Mouse (Mus musculus): Measurements from ENCODE around the gene Larp4.
"Not testable (repeated sequence)": the region's sequence is repeated elsewhere in the genome, so short reads cannot be mapped to it uniquely, and the experiment has no call there.

Larp4 gene

DNA sequence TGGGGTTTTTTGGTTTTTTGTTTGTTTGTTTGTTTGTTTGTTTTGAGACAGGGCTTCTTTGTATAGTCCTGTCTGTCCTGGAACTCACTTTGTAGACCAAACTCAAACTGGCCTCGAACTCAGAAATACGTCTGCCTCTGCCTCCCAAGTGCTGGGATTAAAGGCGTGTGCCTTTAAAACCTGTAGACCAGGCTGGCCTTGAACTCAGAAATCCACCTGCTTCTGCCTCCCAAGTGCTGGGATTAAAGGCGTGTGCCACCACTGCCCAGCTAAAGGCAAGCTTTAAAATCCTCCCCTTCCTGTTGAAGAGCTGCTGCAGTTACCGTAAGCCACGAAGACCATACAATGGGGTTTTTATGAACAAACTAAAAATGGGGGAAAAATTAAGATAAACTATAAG lies at the start of gene Larp4:
Gene Larp4, plus strand, starts transcription at position 301 of the 400 bp plus-strand sequence.
- not testable (repeated sequence) for DNase-seq (ENCODE audit: low read depth, low spot score)

DNA sequence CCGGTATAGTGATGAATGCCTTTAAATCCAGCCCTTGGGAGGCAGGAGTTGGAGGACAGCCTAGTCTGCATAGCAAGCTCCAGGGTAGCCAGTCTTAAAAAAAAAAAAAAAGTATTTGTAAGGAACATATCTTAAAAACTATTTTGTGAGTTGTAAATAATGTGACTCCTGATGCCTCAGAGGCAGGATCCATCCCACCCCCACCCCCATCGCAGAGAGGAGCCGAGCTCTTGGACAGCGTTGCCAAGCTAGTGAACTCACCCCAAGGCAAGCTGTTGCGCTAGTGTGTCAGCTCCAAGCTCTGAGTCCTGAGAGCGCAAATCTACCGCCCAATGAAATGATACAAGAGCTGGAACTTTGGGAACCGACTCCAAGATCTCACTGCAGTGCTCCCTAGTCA lies 38.6 kb upstream of the Larp4 start:
- DNase-seq (ENCODE audit: low read depth, low spot score): no peak

DNA sequence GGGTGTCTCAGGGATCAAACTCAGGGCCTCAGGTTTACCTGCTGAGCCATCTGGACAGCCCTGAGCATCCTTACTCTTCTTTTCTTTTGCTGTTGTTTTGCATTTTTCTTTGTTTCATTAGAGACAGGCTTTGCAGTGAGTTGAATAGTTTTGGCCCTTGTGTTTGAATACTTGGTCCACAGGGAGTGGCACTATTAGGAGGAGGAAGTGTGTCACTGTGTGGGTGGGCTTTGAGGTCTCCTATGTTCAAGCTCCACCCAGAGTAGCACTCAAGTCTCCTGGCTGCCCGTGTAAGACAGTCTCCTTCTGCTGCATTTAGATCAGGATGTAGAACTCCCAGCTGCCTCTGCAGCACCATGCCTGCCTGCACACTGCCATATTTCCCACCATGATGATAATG lies 35.4 kb upstream of the Larp4 start:
- DNase-seq (ENCODE audit: low read depth, low spot score): no peak

DNA sequence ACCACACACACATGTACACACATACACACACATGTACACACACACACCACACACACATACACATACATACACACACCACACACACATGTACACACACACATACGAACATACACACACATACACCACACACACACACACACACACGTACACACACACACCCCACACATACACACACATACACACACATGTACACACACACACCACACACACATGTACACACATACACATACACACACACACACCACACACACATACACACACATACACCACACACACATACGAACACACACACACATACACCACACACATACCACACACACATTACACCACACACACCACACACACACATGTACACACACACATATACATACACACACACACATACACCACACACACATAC lies 33.2 kb upstream of the Larp4 start:
- DNase-seq (ENCODE audit: low read depth, low spot score): no peak

DNA sequence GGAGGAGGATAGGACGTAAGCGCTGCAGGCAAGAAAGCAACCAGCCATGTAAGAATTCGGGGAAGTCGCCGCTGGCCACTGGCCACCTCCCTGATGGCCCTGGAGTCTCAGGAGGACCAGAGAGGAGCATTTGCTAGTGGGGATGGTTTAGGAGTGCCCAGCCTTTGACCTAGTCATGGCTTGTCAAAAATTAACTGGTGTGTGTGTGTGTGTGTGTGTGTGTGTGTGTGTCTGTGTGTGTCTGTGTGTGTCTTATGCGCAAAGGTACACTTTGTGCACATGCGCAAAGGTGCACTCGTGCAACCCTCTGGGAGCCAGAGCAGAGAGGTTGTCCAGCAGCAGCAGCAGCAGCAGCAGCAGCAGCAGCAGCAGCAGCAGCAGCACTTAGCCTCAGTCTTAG lies 32.0 kb upstream of the Larp4 start:
- no peak for DNase-seq (ENCODE audit: low read depth, low spot score)

DNA sequence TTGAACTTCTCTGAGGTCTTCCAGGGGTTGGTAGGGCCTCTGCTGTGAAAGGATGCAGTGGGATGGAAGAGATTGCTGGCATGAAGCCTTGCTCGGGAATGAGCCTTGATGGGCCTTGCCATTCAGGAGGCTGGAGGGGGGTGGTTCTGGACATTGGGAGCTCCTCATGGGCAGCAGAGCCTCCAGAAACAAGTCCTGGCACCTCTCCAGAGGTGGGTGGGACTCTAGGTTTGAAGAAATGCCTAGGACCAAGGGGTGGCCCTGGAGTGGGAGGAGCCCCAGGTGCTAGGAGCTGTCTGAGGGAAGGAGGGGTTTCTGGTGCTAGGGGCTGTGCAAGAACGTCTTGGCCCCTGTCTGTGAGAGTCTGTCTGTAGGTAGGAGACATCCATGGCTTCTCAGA lies 29.4 kb upstream of the Larp4 start:
- no peak for DNase-seq (ENCODE audit: low read depth, low spot score)

DNA sequence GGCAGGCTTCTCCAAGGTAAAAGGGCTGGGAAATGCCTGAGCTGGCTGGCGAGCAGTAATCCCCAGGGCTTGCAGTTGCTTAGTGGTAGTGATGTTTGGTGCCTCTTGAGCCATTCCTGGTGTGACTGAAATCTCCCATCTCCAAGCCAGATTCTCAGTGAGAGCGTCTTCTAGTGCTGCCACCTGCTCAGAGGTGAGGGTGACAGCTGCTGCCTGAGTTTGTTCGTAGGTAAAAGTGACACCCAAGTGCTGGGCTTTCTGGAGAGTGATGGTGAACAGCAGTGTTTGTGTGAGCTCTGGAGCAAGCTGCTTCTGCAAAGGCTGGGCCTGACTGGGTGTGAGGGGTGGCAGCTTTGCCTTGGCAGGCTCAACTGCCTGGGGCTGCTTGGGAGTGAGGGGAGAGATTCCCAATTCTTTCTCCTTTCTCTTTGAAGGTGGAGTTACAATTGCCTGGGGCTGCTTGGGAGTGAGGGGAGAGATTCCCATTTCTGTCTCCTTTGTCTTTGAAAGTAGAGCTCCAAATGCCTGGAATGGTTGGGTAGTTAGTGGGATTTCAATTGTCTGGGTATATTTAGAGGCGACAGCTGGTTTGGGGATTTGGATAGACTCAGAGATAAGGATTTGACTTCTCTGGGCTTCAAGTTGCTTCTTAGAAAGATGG lies 28.8 kb upstream of the Larp4 start:
- no peak for DNase-seq (ENCODE audit: low read depth, low spot score)

DNA sequence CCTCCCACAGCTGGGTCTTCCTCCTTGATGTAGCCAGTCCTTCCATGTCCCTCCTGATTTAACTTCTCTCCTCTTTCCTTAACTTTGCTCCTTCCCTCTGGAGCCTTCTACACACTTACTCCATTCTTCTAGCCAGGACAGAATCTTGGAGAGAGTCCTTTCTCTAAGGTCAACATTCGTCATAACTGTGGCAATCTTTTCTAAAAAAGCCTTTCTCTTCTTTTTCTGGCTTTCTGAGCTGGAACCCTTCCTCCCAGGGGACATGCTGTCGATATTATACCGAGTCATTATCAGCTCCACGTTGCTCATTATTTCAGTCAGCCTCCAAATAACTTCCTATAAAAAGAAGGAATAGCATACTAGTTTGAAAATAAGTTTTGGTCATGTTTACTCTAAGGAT lies 14.5 kb upstream of the Larp4 start:
- no peak for DNase-seq (ENCODE audit: low read depth, low spot score)

DNA sequence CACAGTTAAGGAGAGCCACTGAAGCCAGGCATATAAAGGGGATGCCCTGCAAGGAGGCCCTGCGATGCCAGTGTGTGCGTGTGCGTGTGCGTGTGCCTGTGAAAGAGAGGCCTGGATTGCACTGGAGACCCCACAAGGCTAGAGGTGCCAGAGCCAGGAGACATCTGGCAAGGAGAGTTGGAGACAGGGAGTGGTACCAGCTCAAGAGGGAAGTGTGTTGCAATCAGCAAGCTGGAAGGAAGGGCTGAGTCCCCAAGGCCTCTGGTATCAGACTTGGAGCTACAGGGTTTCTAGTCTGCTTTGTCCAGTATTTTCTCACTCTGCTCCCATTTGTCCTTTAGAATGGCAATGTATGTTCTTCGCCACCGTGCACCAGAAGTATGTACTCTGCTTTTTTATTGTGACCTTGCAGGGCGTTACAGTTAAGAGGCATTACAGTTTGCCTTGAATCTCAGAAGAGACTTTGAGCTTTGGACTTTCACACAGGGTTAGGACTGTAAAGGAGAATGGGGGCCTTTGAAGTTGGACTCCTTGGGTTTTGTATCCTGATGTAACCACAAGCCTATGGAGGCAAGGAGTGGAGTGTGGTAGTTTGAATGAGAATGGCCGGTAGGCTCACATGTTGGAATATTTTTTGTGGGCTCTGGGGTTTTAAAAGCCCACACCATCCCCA lies 4.6 kb upstream of the Larp4 start:
- DNase-seq (ENCODE audit: low read depth, low spot score): no peak

DNA sequence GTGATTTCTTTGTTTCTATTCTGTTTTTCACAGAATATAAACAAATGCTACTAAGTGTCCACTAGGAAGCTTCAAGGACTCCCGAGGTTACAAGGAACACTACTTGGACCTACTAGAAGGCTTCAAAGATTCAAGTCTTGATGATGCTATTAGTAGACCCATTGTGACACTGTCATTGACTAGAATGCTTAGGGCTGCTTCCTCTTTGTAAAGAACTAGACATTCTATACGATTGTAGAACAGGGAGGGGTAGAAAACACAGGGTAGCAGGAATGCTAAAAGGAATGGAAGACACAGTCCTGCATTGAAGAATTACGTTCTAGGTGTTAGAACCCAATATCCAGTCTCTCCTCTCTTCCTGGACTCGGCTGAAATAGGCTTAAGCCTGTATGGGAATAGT lies 2.9 kb upstream of the Larp4 start, which contains the start of gene Fam186a:
Gene Fam186a, minus strand, starts transcription at position 101 of the 400 bp plus-strand sequence.
- no peak for DNase-seq (ENCODE audit: low read depth, low spot score)

DNA sequence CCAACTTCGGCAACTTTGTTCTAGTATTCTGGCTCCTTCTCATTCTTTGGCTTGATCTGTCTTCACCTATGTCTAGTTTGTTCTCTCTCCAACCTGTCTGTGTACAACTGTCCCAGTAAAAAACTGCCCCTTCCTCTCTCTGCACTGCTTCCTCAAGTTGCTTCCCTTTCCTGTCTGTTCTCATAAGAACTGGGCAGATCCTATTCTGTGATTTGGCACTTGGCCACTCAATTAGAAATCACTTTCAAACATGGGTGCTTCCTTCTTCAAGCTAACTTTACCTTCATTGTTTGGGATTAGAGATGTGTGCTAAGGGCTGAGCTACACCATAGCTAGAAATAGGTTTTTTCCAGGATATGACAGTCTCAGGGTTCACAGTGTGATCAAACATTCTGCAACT lies 741 bp downstream of the Larp4 start:
- DNase-seq (ENCODE audit: low read depth, low spot score): no peak

DNA sequence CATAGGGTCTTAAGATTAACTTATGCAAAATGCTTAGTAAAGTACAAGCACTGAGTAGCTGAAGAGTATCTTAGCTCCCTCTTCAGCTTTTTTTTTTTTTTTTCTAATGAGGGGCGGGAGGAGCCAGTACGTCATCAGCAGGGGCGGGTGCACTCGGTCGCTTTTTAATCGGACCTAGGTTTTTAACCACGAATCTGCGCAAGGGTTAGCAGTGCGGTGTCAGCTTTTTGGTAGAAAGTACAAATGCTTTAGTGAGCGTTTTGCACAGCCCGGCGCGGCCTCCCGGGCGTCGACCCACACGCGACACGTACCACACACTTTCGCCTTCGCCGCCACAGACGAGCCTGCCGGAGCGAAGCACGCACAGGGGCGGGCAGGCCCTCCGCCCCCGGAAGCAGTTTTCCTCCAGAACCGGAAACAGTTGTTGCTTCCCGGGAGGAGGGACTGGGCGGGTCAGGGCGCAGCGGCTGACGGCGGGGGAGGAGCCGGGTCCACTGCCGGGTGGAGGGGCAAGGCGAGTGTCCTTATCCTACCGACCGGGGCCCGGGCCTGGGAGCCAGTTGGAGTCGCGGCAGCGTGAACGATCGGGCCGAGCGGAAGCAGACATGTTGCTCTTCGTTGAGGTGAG lies 2.6 kb downstream of the Larp4 start:
- peak; percentile 95 for DNase-seq (ENCODE audit: low read depth, low spot score)

DNA sequence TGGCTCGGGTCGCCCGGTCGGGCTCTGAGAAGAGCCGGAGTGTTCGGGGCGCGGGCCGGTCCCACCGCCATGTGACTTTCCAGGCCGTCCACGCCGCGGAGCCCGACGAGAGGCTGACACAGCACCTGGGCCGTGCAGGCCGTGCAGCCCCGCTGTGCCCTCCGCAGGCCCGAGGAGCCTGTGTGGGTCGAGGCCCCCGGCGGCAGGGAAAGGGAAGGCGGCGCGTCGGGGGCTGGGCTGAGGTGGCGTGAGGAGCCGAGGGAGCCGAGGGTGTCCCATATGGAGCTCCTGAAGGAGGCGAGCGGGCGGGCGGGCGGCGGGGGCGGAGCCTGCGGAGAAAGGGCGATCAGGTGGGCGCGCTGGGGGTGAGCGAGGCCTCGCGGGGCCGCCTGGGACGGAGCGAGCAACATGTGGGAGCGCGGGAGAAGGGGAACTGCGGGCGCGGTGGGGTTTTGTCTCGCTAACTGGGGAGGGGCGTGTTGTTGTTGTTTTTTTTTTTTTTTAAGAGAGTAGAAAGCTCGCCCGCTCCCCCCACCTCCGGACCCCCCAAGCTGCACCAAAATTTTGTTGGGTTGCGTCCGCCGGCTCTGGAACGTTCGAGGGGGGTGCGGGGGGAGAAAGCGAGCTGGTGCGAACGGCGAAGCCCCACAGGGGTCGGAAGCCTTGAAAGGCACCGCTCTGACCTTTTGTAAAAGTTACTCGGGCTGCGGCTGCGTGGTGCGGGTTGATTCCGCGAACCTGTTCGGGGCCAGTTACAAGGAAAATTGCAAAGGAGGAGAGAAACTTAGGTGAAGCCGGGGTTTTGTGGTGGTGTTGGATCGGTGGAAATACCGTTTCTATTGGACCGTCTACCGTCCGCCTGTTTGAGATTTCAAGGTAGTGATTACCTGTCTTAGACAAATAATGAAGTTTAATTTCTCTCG lies 3.4 kb downstream of the Larp4 start:
- peak; percentile 78 for DNase-seq (ENCODE audit: low read depth, low spot score)

DNA sequence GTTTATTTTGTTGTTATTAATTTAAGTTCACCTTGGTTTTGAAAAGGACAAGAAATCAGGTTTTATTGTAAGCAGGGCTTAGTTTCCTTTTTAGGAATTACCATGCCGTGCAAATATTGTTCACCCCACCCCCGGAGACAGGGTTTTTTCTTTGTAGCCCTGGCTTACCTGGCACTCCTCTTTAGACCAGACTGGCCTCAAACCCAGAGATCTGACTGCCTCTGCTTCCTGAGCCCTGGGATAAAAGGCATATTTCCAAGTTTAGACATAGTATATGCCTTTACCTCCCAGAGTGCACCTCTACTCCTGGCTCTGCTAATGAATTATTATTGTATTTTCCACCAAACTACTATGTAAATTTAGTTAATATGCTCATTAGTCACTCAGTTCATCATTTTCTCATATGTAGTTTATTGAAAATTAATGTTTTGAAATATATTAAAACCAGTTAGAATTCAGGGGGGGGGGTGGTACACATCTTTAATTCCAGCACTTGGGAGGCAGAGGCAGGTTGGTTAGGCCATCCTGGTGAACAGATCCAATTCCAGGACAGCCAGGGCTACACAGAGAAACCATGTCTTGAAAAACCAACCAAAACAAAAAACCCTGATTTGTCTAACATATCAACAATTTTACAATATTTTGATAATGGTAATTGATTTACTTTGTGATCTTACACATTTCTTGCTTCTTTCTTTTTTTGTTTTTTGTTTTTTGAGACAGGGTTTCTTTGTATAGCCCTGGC lies 4.8 kb downstream of the Larp4 start:
- no peak for DNase-seq (ENCODE audit: low read depth, low spot score)

DNA sequence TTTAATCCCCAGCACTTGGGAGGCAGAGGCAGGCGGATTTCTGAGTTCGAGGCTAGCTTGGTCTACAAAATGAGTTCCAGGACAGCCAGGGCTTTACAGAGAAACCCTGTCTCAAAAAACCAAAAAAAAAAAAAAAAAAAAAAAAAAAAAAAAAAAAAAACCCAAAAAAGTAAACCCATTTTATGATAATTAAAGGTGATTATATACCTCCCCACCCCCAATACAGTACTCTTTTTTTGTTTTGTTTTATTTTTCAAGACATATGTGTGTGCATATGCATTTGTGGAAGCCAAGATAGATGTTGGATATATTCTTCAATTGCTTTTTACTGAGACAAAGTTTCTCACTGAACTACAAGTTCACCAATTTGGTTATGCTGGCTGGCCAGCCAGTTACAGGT lies 6.3 kb downstream of the Larp4 start:
- DNase-seq (ENCODE audit: low read depth, low spot score): not testable (repeated sequence)

DNA sequence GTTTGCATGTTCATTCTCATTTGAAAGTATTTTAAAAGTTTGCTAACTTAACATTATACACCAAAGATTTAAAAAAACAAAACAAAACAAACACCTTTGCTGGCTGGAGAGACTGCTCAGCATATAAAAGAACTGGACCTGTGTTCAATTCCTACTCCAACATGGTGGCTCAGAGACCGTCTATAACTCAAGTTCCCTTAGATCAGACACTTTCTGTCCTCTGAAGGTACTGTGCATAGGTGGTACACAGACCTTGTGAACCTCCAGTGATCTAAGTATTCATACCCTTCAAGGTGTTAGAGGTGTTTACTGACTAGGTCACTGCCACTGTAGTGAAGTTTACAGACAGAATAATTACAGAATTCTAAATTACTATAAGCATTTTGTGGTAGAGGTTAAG lies 9.4 kb downstream of the Larp4 start:
- no peak for DNase-seq (ENCODE audit: low read depth, low spot score)

DNA sequence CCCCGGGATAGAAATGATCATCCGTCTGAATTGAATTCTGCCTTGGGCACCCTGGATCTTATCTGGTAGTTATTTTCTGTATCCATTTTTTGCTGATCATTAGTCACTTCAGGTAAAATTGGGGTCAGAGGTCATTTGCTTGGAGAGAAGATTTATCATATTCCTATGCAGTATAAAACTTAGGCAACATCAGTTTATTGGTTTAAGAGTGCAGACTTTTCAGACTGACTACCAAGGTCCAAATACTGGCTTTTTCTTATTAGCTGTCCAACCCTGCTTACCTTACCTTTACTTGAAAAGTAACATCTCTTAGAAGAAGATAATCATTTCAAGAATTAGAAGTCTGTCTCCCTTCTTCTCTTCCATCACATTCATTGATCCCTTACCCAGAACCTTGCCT lies 9.8 kb downstream of the Larp4 start:
- no peak for DNase-seq (ENCODE audit: low read depth, low spot score)

DNA sequence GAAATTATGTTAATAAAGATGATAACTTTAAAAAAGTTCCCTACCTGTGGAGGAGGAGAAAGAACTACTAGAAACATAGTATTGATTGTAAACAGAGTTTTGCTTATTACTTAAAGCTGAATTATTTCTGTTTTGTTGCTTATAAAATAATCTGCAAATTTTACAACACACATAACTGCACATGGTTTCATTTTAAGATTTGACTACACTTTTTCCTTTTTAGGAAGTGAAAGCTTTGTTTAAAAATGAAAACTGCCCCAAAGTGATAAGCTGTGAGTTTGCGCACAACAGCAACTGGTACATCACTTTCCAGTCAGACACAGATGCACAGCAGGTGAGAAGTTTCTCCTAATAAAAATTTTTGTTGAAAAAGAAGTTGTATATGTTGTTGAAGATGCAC lies 23.2 kb downstream of the Larp4 start:
- no peak for DNase-seq (ENCODE audit: low read depth, low spot score)

DNA sequence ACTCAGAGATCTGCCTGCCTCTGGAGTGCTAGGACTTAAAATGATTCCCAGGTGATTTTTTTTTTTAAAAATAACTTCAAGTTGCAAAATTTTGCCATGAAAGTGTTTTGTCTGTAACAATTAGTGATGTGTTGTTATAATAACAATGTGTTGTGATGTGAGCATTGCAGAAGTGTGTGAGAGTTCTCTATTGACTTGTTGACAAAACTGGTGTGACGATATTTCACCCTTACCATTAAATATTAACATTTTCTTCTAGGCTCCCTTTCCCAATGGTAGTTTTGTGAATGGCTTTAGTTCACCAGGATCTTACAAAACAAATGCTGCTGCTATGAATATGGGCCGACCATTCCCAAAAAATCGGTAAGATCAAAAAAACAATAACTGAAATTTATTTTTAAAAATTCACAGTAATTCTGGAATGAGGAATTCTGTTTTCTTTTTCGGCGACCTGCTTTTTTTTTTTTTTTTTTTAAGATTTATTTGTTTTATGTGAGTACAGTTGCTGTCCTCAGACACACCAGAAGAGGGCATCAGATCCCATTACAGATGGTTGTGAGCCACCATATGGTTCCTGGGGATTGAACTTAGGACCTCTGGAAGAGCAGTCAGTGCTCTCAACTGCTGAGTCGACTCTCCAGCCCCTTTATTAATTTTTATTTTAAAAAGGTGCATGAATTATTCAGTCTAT lies 27.4 kb downstream of the Larp4 start:
- no peak for DNase-seq (ENCODE audit: low read depth, low spot score)

DNA sequence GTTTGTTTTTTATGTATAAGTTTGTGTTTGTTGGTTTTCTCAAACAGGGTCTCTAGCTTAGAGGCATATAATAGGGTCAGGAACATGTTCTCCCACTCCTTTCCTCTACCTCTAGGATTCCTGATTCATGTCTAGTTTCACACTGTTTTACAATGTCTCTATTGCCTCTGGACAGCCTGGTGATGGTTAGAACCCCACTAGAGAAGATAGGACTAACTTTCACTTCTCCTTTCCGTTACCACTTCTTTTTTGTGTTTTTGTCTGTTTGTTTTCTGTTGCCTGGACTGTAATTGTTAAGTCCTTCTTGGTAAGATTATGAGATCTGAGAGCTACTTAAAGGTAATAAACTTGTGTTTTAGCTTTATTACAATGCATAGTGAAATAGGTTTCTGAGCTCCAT lies 29.5 kb downstream of the Larp4 start:
- no peak for DNase-seq (ENCODE audit: low read depth, low spot score)

Measured in mesoderm, embryonic 11.5 days (tissue).